Mouse (Mus musculus): Measurements from ENCODE around the gene Naip1.

GRCm38 (mm10) chr13:100408242-100408641 is 44.4 kb downstream of the Naip1 start:
- no peak for TF ChIP-seq CTCF (IDR thresholded peaks at IDR 0.05; ENCODE audit: control insufficient read depth, insufficient read depth, insufficient read length)
- TF ChIP-seq MAX (IDR thresholded peaks at IDR 0.05), result no peak
- no peak for TF ChIP-seq USF1 (IDR thresholded peaks at IDR 0.05; ENCODE audit: low read depth)

All from C2C12 (cell line).